Mouse (Mus musculus): ENCODE data around the gene Far2.

Gene Far2

GRCm38 (mm10) chr6:148211897-148212680, 165.0 kb downstream of the Far2 start, which contains the start of gene Ergic2:
Gene Ergic2 (minus strand): TSS chr6:148212374.
- in situ Hi-C loops (cut with MboI; ENCODE audit: unreplicated experiment in 2 of 2), result loop anchor here (5.0 to 10.0 kb wide), 3 partner anchors 483 to 705 kb away; no protein-coding TSS in a partner anchor

- in situ Hi-C loops (cut with MboI; ENCODE audit: unreplicated experiment in 2 of 2), result loop anchor here (5.0 to 10.0 kb wide), 4 partner anchors 480 to 703 kb away; no protein-coding TSS in a partner anchor
Observed at GRCm38 (mm10) chr6:148214765-148215164, 167.7 kb downstream of the Far2 start.

- in situ Hi-C loops (cut with MboI; ENCODE audit: unreplicated experiment in 2 of 2), result loop anchor here (5.0 to 10.0 kb wide), 3 partner anchors 478 to 696 kb away; no protein-coding TSS in a partner anchor
Observed at GRCm38 (mm10) chr6:148216752-148217151, 169.7 kb downstream of the Far2 start.

- in situ Hi-C loops (cut with MboI; ENCODE audit: unreplicated experiment in 2 of 2), result loop anchor here (5.0 to 10.0 kb wide), 3 partner anchors 476 to 694 kb away; no protein-coding TSS in a partner anchor
Observed at GRCm38 (mm10) chr6:148218235-148219076, 171.4 kb downstream of the Far2 start.

GRCm38 (mm10) chr6:148222686-148223085, 175.6 kb downstream of the Far2 start:
- in situ Hi-C loops (cut with MboI; ENCODE audit: unreplicated experiment in 2 of 2), result no loop called here

GRCm38 (mm10) chr6:148227542-148227941, 180.5 kb downstream of the Far2 start:
- in situ Hi-C loops (cut with MboI; ENCODE audit: unreplicated experiment in 2 of 2), result no loop called here
